Mouse (Mus musculus) spleen, adult 2 months (tissue): Measurements from ENCODE around the gene Tmem130. TPM values are rescaled to one million over a fixed set of nuclear protein-coding genes. Genes with fewer than 3 reads are reported as not detected.

Experiments used
- DNase-seq, 2 experiments: peaks; one replicate each; pipeline versions ENCODE4 v3.0.0 to v3.0.0-alpha.2; 2012 to 2021; ENCODE audit warnings: low spot score in 2 of 2, low read depth in 1 of 2
- H3K27ac ChIP-seq: fragments of 200-500 bp; 2 replicates; pipeline ENCODE4 v1.5.1; 2012; ENCODE audit warnings: low read length, inconsistent platforms; ENCODE audit not compliant: insufficient read depth
- H3K27me3 ChIP-seq: fragments of 200-500 bp; 2 replicates; pipeline ENCODE4 v1.6.1; 2012; ENCODE audit warnings: mild to moderate bottlenecking, moderate library complexity, low read length, inconsistent platforms; ENCODE audit not compliant: control insufficient read depth, insufficient read depth
- H3K36me3 ChIP-seq: fragments of 200-500 bp; 2 replicates; pipeline ENCODE4 v1.6.1; 2012; ENCODE audit warnings: mild to moderate bottlenecking, low read length, inconsistent platforms; ENCODE audit not compliant: control insufficient read depth, insufficient read depth
- H3K4me1 ChIP-seq: fragments of 200-500 bp; 2 replicates; pipeline ENCODE4 v1.6.1; 2011; ENCODE audit warnings: inconsistent platforms; ENCODE audit not compliant: control insufficient read depth, insufficient read depth, insufficient read length
- H3K4me3 ChIP-seq: fragments of 200-500 bp; 2 replicates; pipeline ENCODE4 v1.5.1; 2011; ENCODE audit warnings: mild to moderate bottlenecking, inconsistent platforms; ENCODE audit not compliant: insufficient read depth, insufficient read length; ENCODE audit errors: extremely low read depth
- CTCF ChIP-seq: fragments of 200-500 bp; IDR thresholded peaks from 2 replicates; pipeline ENCODE4 v1.5.1; 2011; ENCODE audit warnings: mild to moderate bottlenecking, inconsistent platforms; ENCODE audit not compliant: insufficient read depth, insufficient read length, insufficient replicate concordance; ENCODE audit errors: extremely low read depth
- POLR2A ChIP-seq: fragments of 200-500 bp; IDR thresholded peaks from 2 replicates; pipeline ENCODE4 v1.6.1; 2011; ENCODE audit warnings: low read depth, low read length, inconsistent platforms
- WGBS: fragments of 180-500 bp; shearing (Covaris S2); methylation state at CpG from one replicate; pipeline ENCODE4 v1.1.7; 2018; 5-methylcytosine and 5-hydroxymethylcytosine counted together
- polyA plus RNA-seq: library from polyadenylated mRNA; depleted of rRNA; stranded (reverse); fragments of >200 nt; gene quantifications from 2 replicates; pipeline ENCODE4 v1.2.3, GENCODE M21; 2012

Tmem130 gene
- polyA plus RNA-seq, 1 experiment, result not detected

DNA sequence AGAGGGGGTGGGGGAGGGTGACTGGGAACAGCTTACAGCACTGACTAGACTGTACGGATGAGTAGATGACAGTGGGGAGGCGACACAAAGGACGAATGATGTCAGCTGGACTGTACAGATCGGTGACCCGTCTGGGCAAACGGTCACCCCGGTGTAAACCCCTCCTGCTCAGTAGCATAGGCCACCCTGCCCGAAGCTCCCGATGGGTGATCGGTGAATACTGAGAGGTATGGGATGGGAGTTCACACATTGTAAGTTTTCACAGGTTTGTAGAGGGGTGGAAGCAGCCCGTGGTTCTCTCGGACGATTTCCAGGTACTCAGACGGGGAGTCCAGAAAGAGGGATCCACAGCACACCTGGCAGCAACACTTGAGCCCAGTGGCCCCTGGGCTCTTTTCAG, 24.5 kb downstream of the Tmem130 start:
- Histone ChIP-seq H3K4me3 (no peak overlapping the region), H3K36me3 (no peaks in the 10 kb centered on the region), H3K4me1 (no peaks in the 10 kb centered on the region), H3K27ac (no peak overlapping the region), H3K27me3 (no peaks in the 10 kb centered on the region)
- DNase-seq, result no peak
- no peak for TF ChIP-seq CTCF
- TF ChIP-seq POLR2A, result no peak
- WGBS, result 91% methylated on average over 14 of the region's 14 CpGs

DNA sequence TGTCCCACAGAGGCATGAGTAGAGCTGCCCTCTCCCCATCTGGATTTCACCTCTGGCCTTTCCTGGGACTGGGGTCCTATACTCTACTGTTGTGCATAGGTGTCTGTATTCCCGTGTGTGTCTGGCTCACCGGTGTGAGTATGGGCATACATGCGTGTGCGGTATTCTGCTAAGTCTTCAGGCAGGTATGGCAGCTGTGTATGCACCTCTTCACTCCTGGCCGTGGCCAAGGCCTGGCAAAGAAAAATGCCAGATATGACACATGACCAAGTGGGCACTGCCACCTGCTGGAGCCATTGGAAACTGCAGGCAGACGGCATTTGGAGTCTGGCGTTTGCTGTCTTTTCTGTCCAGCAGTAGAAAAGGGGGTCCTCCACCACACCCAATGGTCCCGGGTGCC, 26.7 kb downstream of the Tmem130 start:
- H3K27ac ChIP-seq, result no peak overlapping the region
- H3K27me3 ChIP-seq, result no peaks in the 10 kb centered on the region; the same call in 1 of the 2 replicates
- no peak overlapping the region for H3K4me3 ChIP-seq
- TF ChIP-seq CTCF (peak; percentile 78; the same call in 1 of the 2 replicates), POLR2A (no peak)
- WGBS, result 33% methylated on average over 8 of the region's 8 CpGs
- DNase-seq, result peak in 1 of 2 experiments; percentile 36
- H3K4me1 ChIP-seq, result no peaks in the 10 kb centered on the region
- no peaks in the 10 kb centered on the region for H3K36me3 ChIP-seq

DNA sequence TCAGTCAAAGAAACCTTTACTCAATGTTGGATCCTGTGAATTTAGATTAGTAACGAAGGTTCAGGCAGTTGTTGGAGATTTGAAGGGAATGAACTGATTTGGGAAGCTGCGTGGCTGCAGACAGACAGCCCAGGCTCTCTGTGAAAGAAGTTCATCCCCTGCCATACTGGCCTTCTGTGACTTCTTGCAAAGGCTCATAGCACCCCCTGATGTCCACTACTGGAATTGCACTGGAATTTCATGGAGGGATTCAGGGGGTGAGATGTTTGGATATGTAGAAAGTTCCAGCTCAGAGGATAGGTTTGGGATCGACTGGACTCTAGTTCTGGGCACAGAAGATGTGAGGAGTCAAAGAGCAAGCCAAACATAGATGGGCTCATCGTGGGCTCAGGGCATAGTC, 27.7 kb downstream of the Tmem130 start:
- DNase-seq, result peak in 1 of 2 experiments; percentile 20

DNA sequence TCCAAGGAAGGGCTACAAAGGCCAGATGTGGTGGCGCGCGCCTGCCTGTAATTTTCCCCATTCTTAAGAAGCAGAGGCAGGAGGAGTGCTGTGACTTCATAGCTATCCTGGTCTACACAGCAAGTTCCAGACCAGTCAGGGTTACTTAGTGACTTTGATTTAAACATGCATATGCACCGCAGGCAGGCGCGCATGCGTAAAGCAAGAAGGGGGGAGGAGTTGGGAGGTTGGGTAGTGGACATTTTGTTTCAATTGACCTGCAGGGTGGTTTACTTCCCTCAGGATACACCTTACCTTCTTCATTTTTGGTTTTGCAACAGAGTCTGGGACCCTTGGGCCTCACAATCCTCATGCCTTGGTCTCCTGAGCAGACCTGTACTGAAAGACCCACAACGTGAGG, 32.4 kb downstream of the Tmem130 start:
- TF ChIP-seq POLR2A (no peak), CTCF (no peak)
- Histone ChIP-seq H3K4me1 (no peaks in the 10 kb centered on the region), H3K27ac (no peak overlapping the region), H3K4me3 (no peak overlapping the region), H3K36me3 (no peaks in the 10 kb centered on the region), H3K27me3 (no peaks in the 10 kb centered on the region; the same call in 1 of the 2 replicates)
- WGBS, result 83% methylated on average over 8 of the region's 8 CpGs
- DNase-seq, result no peak

More for the DNA sequence above, 27.7 kb downstream of the Tmem130 start:
- Histone ChIP-seq H3K36me3 (no peaks in the 10 kb centered on the region), H3K27ac (no peak overlapping the region), H3K27me3 (no peaks in the 10 kb centered on the region; the same call in 1 of the 2 replicates), H3K4me1 (no peaks in the 10 kb centered on the region), H3K4me3 (no peak overlapping the region)
- TF ChIP-seq CTCF (0 out of 2 replicates have a peak, but pooled peaks have one; percentile 33), POLR2A (no peak)
- 35% methylated on average over 4 of the region's 4 CpGs for WGBS

DNA sequence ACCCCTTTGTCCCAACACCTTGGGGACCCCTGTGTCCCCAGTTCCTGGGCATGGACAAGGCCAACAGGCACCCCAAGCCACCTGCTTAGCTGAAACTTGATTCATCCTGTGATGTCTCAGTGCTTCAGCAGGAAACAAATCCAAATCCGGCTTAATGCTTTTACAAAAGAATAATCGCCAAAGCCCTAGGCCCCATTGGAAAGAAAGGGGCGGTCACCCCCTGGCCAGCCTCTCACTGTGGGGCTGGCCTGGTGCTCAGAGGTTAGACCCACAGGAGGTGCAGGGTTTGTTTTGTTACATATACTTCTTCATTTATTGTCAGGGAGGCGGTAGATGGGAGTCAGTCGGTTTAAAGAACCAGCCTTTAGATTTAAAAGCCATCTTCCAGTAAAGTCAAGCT, 33.4 kb downstream of the Tmem130 start:
- no peak overlapping the region for H3K27ac ChIP-seq
- no peak overlapping the region for H3K4me3 ChIP-seq
- TF ChIP-seq POLR2A, result no peak
- no peak for TF ChIP-seq CTCF
- 57% methylated on average over 5 of the region's 5 CpGs for WGBS
- no peaks in the 10 kb centered on the region for H3K4me1 ChIP-seq
- no peaks in the 10 kb centered on the region; the same call in 1 of the 2 replicates for H3K27me3 ChIP-seq
- no peak for DNase-seq
- H3K36me3 ChIP-seq, result no peaks in the 10 kb centered on the region

DNA sequence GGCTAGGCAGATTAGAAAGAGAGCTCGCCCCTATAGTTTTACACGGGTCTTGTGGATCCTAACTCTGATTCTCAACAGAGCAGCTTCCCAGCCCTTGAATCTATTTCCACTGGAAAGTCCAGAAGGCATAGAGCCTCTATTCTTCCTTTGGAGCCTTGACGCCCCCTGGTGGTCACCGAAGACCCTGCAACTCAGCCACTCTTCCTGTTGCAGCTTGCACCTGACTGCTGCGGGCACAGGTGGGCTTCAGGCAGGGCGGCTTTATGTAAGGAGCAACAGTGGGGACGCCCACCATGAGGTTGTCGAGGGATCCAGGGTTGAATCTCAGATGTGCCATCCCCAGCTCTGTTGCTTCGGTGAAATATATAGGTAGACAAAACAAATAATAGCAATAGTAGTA, 34.5 kb downstream of the Tmem130 start:
- no peak overlapping the region for H3K27ac ChIP-seq
- no peaks in the 10 kb centered on the region for H3K36me3 ChIP-seq
- DNase-seq, result peak in 1 of 2 experiments; percentile 41
- 12% methylated on average over 9 of the region's 9 CpGs for WGBS
- H3K4me3 ChIP-seq, result no peak overlapping the region
- TF ChIP-seq POLR2A (no peak), CTCF (peak; percentile 60; the same call in 1 of the 2 replicates)
- H3K27me3 ChIP-seq, result no peaks in the 10 kb centered on the region; the same call in 1 of the 2 replicates
- H3K4me1 ChIP-seq, result no peaks in the 10 kb centered on the region

DNA sequence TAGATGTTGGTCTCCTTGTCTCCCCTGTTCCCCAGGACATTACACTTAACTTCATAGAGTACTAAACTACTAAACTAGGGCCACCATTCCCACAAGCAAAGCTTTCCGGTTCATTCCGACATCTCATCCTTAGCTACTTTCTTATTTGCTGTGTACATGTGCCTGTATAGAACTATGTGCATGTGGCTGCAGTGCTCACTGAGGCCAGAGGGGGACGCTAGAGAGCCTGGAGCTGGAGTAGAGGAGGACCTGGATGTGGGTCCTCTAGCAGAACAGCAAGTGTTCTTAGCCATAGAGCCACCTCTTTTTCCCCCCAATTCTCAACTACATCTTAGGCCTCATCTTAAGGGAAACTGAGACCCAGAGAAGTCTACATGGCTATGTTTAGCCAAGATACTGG, 36.1 kb downstream of the Tmem130 start:
- 77% methylated on average over 3 of the region's 3 CpGs for WGBS
- no peak for DNase-seq
- Histone ChIP-seq H3K4me3 (no peak overlapping the region), H3K36me3 (no peaks in the 10 kb centered on the region), H3K4me1 (no peaks in the 10 kb centered on the region), H3K27me3 (no peaks in the 10 kb centered on the region; the same call in 1 of the 2 replicates), H3K27ac (no peak overlapping the region)
- TF ChIP-seq CTCF, result no peak
- no peak for TF ChIP-seq POLR2A
